Mouse (Mus musculus) liver, embryonic 14.5 days (tissue): ENCODE results near the gene Pon3. TPM values are rescaled to one million over a fixed set of nuclear protein-coding genes. Genes with fewer than 3 reads are reported as not detected.
"Not testable (repeated sequence)": the region's sequence is repeated elsewhere in the genome, so short reads cannot be mapped to it uniquely, and the experiment has no call there.

Experiments used
- ATAC-seq: fragments of 200-750 bp; cut with Nextera tagmentation; 2 replicates; pipeline ENCODE4 v1.8.0; 2017; ENCODE audit warnings: moderate number of reproducible peaks, mild to moderate bottlenecking, moderate library complexity; ENCODE audit not compliant: insufficient read depth
- DNase-seq, 3 experiments: peaks; one replicate each; pipeline ENCODE4 v3.0.0-alpha.2; 2012 to 2013; ENCODE audit warnings: low read depth in 3 of 3, low spot score in 3 of 3
- H3K27ac ChIP-seq: fragments of 300-500 bp; sonication (generic); 2 replicates; pipeline ENCODE4 v1.5.1; 2014; ENCODE audit warnings: moderate library complexity, mild to moderate bottlenecking, control low read depth, inconsistent platforms
- H3K27me3 ChIP-seq: fragments of 300-500 bp; sonication (generic); 2 replicates; pipeline ENCODE4 v1.6.1; 2014; ENCODE audit warnings: mild to moderate bottlenecking, low read length, moderate library complexity; ENCODE audit not compliant: control insufficient read depth, insufficient read depth
- H3K36me3 ChIP-seq: fragments of 300-500 bp; sonication (generic); replicated peaks from 2 replicates; pipeline ENCODE4 v1.6.1; 2014; ENCODE audit warnings: low read depth; ENCODE audit not compliant: control insufficient read depth, insufficient read depth
- H3K4me1 ChIP-seq, 2 experiments: fragments of 200-500 bp in 1 of 2; fragments of 300-500 bp in 1 of 2; sonication (generic) in 1 of 2; replicated peaks; 2 replicates each; pipeline ENCODE4 v1.6.1; 2012 to 2014; ENCODE audit warnings: antibody characterized with exemption in 1 of 2, inconsistent platforms in 1 of 2, low read length in 1 of 2; ENCODE audit not compliant: control insufficient read depth in 2 of 2, insufficient read depth in 2 of 2
- H3K4me2 ChIP-seq: fragments of 300-500 bp; sonication (generic); 2 replicates; pipeline ENCODE4 v1.6.1; 2014; ENCODE audit warnings: low read depth, mild to moderate bottlenecking, control low read depth, moderate library complexity
- H3K4me3 ChIP-seq, 2 experiments: fragments of 200-500 bp in 1 of 2; fragments of 300-500 bp in 1 of 2; sonication (generic) in 1 of 2; 2 replicates each; pipeline ENCODE4 v1.5.1; 2012 to 2014; ENCODE audit warnings: low read depth in 2 of 2, low read length in 2 of 2, mild to moderate bottlenecking in 2 of 2, control low read depth in 1 of 2, inconsistent platforms in 1 of 2, moderate library complexity in 1 of 2; ENCODE audit not compliant: insufficient read depth in 1 of 2
- H3K9ac ChIP-seq: fragments of 300-500 bp; sonication (generic); replicated peaks from 2 replicates; pipeline ENCODE4 v1.6.1; 2014; ENCODE audit warnings: mild to moderate bottlenecking, control low read depth, moderate library complexity
- H3K9me3 ChIP-seq: fragments of 300-500 bp; sonication (generic); 2 replicates; pipeline ENCODE4 v1.6.1; 2016; ENCODE audit warnings: low read length, mixed read lengths; ENCODE audit not compliant: control insufficient read depth
- CTCF ChIP-seq: IDR thresholded peaks from 2 replicates; pipeline ENCODE4 v1.5.1; 2016; ENCODE audit warnings: antibody characterized with exemption, low read depth, control low read depth
- EP300 ChIP-seq: IDR thresholded peaks from 2 replicates; pipeline ENCODE4 v1.6.1; 2016; ENCODE audit warnings: antibody characterized with exemption, low read depth
- WGBS: fragments of 180-500 bp; shearing (Covaris S2); extraction: QIAGEN DNeasy Blood & Tissue Kit; methylation state at CpG from one replicate; pipeline ENCODE4 v1.1.7; 2014; ENCODE audit not compliant: insufficient replicate concordance; 5-methylcytosine and 5-hydroxymethylcytosine counted together
- polyA plus RNA-seq, 2 experiments: library from polyadenylated mRNA; depleted of rRNA in 1 of 2; stranded (reverse) in 1 of 2; unstranded in 1 of 2; fragments of >200 nt; fragmentation: Nextera tagmentation in 1 of 2; extraction: Ambion mirVana in 1 of 2; gene quantifications; 2 replicates each; pipeline versions ENCODE4 v1.2.1 to v1.2.3; 2012 to 2014

Gene Pon3
- polyA plus RNA-seq, 2 experiments = 8.5 to 17.5 TPM

GRCm38 (mm10) chr6:5234563-5234962 lies 21.5 kb downstream of the Pon3 start:
- DNase-seq (no peak), ATAC-seq (no peak)
- no peaks in the 10 kb centered on the region for H3K9me3 ChIP-seq
- TF ChIP-seq CTCF (no peak), EP300 (no peak)
- H3K4me2 ChIP-seq = no peak overlapping the region
- peaks cover 12 to 15% of the 10 kb centered on the region in 2 experiments for H3K4me1 ChIP-seq
- H3K4me3 ChIP-seq = no peak overlapping the region
- no peak overlapping the region for H3K27ac ChIP-seq
- H3K9ac ChIP-seq = no peak overlapping the region
- 48% methylated on average over 3 of the region's 3 CpGs for WGBS
- H3K27me3 ChIP-seq = no peaks in the 10 kb centered on the region
- H3K36me3 ChIP-seq = peaks cover 2% of the 10 kb centered on the region

- H3K9me3 ChIP-seq = no peaks in the 10 kb centered on the region
- H3K4me2 ChIP-seq = no peak overlapping the region
- no peak overlapping the region for H3K4me3 ChIP-seq
- no peaks in the 10 kb centered on the region for H3K27me3 ChIP-seq
- H3K36me3 ChIP-seq = peaks cover 2% of the 10 kb centered on the region
- DNase-seq (no peak), ATAC-seq (no peak)
- H3K27ac ChIP-seq = no peak overlapping the region
- WGBS = 67% methylated on average over 1 of the region's 1 CpGs
- H3K9ac ChIP-seq = no peak overlapping the region
- TF ChIP-seq EP300 (no peak), CTCF (no peak)
- peaks cover 12 to 15% of the 10 kb centered on the region in 2 experiments for H3K4me1 ChIP-seq
Observed at GRCm38 (mm10) chr6:5233812-5234211, 22.3 kb downstream of the Pon3 start.

GRCm38 (mm10) chr6:5232022-5232421 lies 24.1 kb downstream of the Pon3 start:
- no peaks in the 10 kb centered on the region for H3K9me3 ChIP-seq
- no peak for TF ChIP-seq CTCF
- no peak for TF ChIP-seq EP300
- peaks cover 7% of the 10 kb centered on the region in 2 experiments for H3K4me1 ChIP-seq
- H3K27me3 ChIP-seq = no peaks in the 10 kb centered on the region
- DNase-seq (no peak), ATAC-seq (no peak)
- no peak overlapping the region for H3K4me3 ChIP-seq
- H3K4me2 ChIP-seq = no peak overlapping the region
- WGBS = 84% methylated on average over 4 of the region's 4 CpGs
- no peak overlapping the region for H3K27ac ChIP-seq
- H3K9ac ChIP-seq = no peak overlapping the region
- peaks cover 2% of the 10 kb centered on the region for H3K36me3 ChIP-seq

- H3K36me3 ChIP-seq = no peaks in the 10 kb centered on the region; the same call in 1 of the 2 replicates
- H3K4me1 ChIP-seq = no peaks in the 10 kb centered on the region
- ATAC-seq (no peak), DNase-seq (no peak)
- TF ChIP-seq EP300 = no peak
- TF ChIP-seq CTCF = no peak
- no peaks in the 10 kb centered on the region for H3K9me3 ChIP-seq
- no peak overlapping the region for H3K4me2 ChIP-seq
- no peaks in the 10 kb centered on the region for H3K27me3 ChIP-seq
- no peak overlapping the region for H3K9ac ChIP-seq
- no peak overlapping the region for H3K4me3 ChIP-seq
- no peak overlapping the region for H3K27ac ChIP-seq
- WGBS = 76% methylated on average over 5 of the region's 5 CpGs
Observed at GRCm38 (mm10) chr6:5230261-5230660, 25.8 kb downstream of the Pon3 start.

- 82% methylated on average over 2 of the region's 2 CpGs for WGBS
- H3K4me1 ChIP-seq, H3K4me3 ChIP-seq, H3K36me3 ChIP-seq, H3K27ac ChIP-seq, ATAC-seq, H3K27me3 ChIP-seq, H3K9ac ChIP-seq, H3K4me2 ChIP-seq, H3K9me3 ChIP-seq, DNase-seq: not testable (repeated sequence)
Observed at GRCm38 (mm10) chr6:5223551-5223950, 32.5 kb downstream of the Pon3 start.

GRCm38 (mm10) chr6:5222080-5222479 lies 34.0 kb downstream of the Pon3 start:
- peaks cover 9% of the 10 kb centered on the region in 2 experiments for H3K4me1 ChIP-seq
- DNase-seq = no peak
- H3K36me3 ChIP-seq = no peaks in the 10 kb centered on the region
- no peak overlapping the region for H3K9ac ChIP-seq
- 75% methylated on average over 3 of the region's 3 CpGs for WGBS
- no peaks in the 10 kb centered on the region for H3K9me3 ChIP-seq
- peak; percentile 40; the same call in 1 of the 2 replicates for ATAC-seq
- no peak overlapping the region for H3K4me2 ChIP-seq
- H3K27ac ChIP-seq = no peak overlapping the region
- no peak overlapping the region for H3K4me3 ChIP-seq
- H3K27me3 ChIP-seq = no peaks in the 10 kb centered on the region
- TF ChIP-seq EP300 (no peak), CTCF (no peak)
